Mouse (Mus musculus) ES-E14 (cell line): ENCODE data around the gene Gm853. TPM values are rescaled to one million over a fixed set of nuclear protein-coding genes. Genes with fewer than 3 reads are reported as not detected.

Source experiments
- DNase-seq: peaks from one replicate; pipeline ENCODE4 v3.0.0-alpha.2; 2013; ENCODE audit warnings: low read depth, low spot score
- H3K27ac ChIP-seq: 2 replicates; pipeline ENCODE4 v1.5.1; 2012; ENCODE audit warnings: low read depth, mild to moderate bottlenecking, low read length, moderate library complexity, mixed read lengths; ENCODE audit not compliant: poor library complexity, insufficient read depth, severe bottlenecking
- H3K36me3 ChIP-seq: 2 replicates; pipeline ENCODE4 v1.6.1; 2012; ENCODE audit warnings: mild to moderate bottlenecking, low read length, moderate library complexity, mixed read lengths; ENCODE audit not compliant: control insufficient read depth, poor library complexity, insufficient read depth, severe bottlenecking
- H3K4me1 ChIP-seq, 2 experiments: fragments of 150-350 bp in 1 of 2; sonication (generic) in 1 of 2; 2 replicates each; pipeline ENCODE4 v1.6.1; 2012; ENCODE audit warnings: low read length in 2 of 2, mild to moderate bottlenecking in 1 of 2, mixed read lengths in 1 of 2; ENCODE audit not compliant: control insufficient read depth in 2 of 2, insufficient read depth in 2 of 2, poor library complexity in 1 of 2
- H3K4me3 ChIP-seq, 2 experiments: fragments of 150-350 bp in 1 of 2; sonication (generic) in 1 of 2; 2 replicates each; pipeline ENCODE4 v1.5.1; 2012; ENCODE audit warnings: low read length in 2 of 2, low read depth in 1 of 2, mild to moderate bottlenecking in 1 of 2, mixed read lengths in 1 of 2; ENCODE audit not compliant: insufficient read depth in 1 of 2, poor library complexity in 1 of 2, severe bottlenecking in 1 of 2
- H3K9ac ChIP-seq: 2 replicates; pipeline ENCODE4 v1.6.1; 2012; ENCODE audit warnings: low read depth, mild to moderate bottlenecking, low read length, mixed read lengths; ENCODE audit not compliant: poor library complexity, insufficient read depth, severe bottlenecking
- H3K9me3 ChIP-seq: fragments of 150-350 bp; sonication (generic); 2 replicates; pipeline ENCODE4 v1.6.1; 2012; ENCODE audit warnings: low read depth, mild to moderate bottlenecking, low read length; ENCODE audit not compliant: control insufficient read depth, insufficient read depth
- CHD2 ChIP-seq: IDR thresholded peaks from 2 replicates; pipeline ENCODE4 v1.6.1; 2014; ENCODE audit warnings: mild to moderate bottlenecking, low read depth, low read length, inconsistent platforms
- HCFC1 ChIP-seq: IDR thresholded peaks from 2 replicates; pipeline ENCODE4 v1.6.1; 2012; ENCODE audit warnings: low read length, inconsistent platforms, borderline replicate concordance; ENCODE audit not compliant: insufficient read depth
- MAFK ChIP-seq: IDR thresholded peaks from 2 replicates; pipeline ENCODE4 v1.6.1; 2014; ENCODE audit warnings: mild to moderate bottlenecking, low read depth, low read length, inconsistent platforms; ENCODE audit not compliant: insufficient read depth
- ZC3H11A ChIP-seq: IDR thresholded peaks from 2 replicates; pipeline ENCODE4 v1.6.1; 2012; ENCODE audit warnings: low read depth, mild to moderate bottlenecking, inconsistent platforms, low read length, borderline replicate concordance
- ZNF384 ChIP-seq: IDR thresholded peaks from 2 replicates; pipeline ENCODE4 v1.6.1; 2012; ENCODE audit warnings: low read depth, low read length, inconsistent platforms
- in situ Hi-C, 2 experiments: fragments of 600-800 bp; cut with MboI; formaldehyde crosslinking; loops; one replicate each; pipeline ENCODE4 v1.15.1; 2025; ENCODE audit warnings: low sequenced_read_pairs in 2 of 2, inconsistent platforms in 1 of 2; ENCODE audit not compliant: unreplicated experiment in 2 of 2
- total RNA-seq: library from RNA; depleted of rRNA; stranded (reverse); fragments of 300-350 nt; gene quantifications from 2 replicates; pipeline ENCODE4 v1.2.3, GENCODE M21; 2012

Gene Gm853
- total RNA-seq, 1 experiment, result 0.09 TPM

- TF ChIP-seq ZC3H11A (peak; percentile 72), ZNF384 (no peak), MAFK (no peak)
- Histone ChIP-seq H3K9ac (peak overlapping the region; percentile 51), H3K36me3 (no peaks in the 10 kb centered on the region), H3K4me1 (peaks cover 0 to 10% of the 10 kb centered on the region in 2 experiments; a peak in 2 of 4 replicates), H3K4me3 (peak overlapping the region; percentile 34 to 40; a peak in 2 of 4 replicates), H3K27ac (no peak overlapping the region), H3K9me3 (no peaks in the 10 kb centered on the region)
- peak; percentile 91 for DNase-seq
- in situ Hi-C loops, result no loop called here
Measured at GRCm38 (mm10) chr4:130198694-130199670, 23.2 kb downstream of the Gm853 start.

DNA sequence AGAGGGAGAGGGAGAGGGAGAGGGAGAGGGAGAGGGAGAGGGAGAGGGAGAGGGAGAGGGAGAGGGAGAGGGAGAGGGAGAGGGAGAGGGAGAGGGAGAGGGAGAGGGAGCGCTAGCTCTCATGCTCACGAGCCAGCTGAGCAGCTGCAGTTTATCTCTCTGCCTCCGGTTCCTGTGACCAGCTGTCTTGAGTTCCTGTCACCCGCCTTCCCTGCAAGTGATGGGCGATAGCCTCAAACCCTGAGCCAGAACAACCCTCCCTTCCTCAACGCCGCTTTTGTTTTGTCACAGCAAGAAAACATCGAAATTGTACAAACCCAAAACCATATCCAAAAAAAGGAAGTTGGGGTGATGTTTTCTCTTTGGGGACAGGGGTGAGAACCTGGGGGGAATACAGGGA, 25.7 kb downstream of the Gm853 start:
- no peak for DNase-seq
- in situ Hi-C loops, result no loop called here
- H3K9me3 ChIP-seq, result no peaks in the 10 kb centered on the region
- H3K36me3 ChIP-seq, result no peaks in the 10 kb centered on the region
- peaks cover 0 to 10% of the 10 kb centered on the region in 2 experiments; a peak in 2 of 4 replicates for H3K4me1 ChIP-seq
- H3K4me3 ChIP-seq, result no peak overlapping the region
- TF ChIP-seq HCFC1, result no peak
- TF ChIP-seq MAFK, result no peak
- TF ChIP-seq ZNF384, result no peak
- H3K27ac ChIP-seq, result no peak overlapping the region
- no peak overlapping the region for H3K9ac ChIP-seq

GRCm38 (mm10) chr4:130195924-130196323, 26.3 kb downstream of the Gm853 start:
- Histone ChIP-seq H3K27ac (no peak overlapping the region; the same call in 1 of the 2 replicates), H3K36me3 (no peaks in the 10 kb centered on the region), H3K4me1 (peaks cover 0 to 10% of the 10 kb centered on the region in 2 experiments; a peak in 2 of 4 replicates), H3K9ac (no peak overlapping the region), H3K9me3 (no peaks in the 10 kb centered on the region), H3K4me3 (peak overlapping the region; percentile 47 to 49)
- in situ Hi-C loops, result no loop called here
- TF ChIP-seq ZNF384, result no peak
- no peak for TF ChIP-seq HCFC1
- TF ChIP-seq MAFK, result no peak
- TF ChIP-seq CHD2, result no peak
- no peak for TF ChIP-seq ZC3H11A
- DNase-seq, result no peak

- H3K9ac ChIP-seq, result no peak overlapping the region
- TF ChIP-seq MAFK, result no peak
- TF ChIP-seq HCFC1, result no peak
- TF ChIP-seq ZC3H11A, result no peak
- no peak for TF ChIP-seq CHD2
- no peak for TF ChIP-seq ZNF384
- DNase-seq, result no peak
- no peak overlapping the region for H3K27ac ChIP-seq
- in situ Hi-C loops, result no loop called here
- no peak overlapping the region for H3K4me3 ChIP-seq
- peaks cover 0 to 7% of the 10 kb centered on the region in 2 experiments; a peak in 2 of 4 replicates for H3K4me1 ChIP-seq
- no peaks in the 10 kb centered on the region for H3K9me3 ChIP-seq
- H3K36me3 ChIP-seq, result no peaks in the 10 kb centered on the region
Measured at GRCm38 (mm10) chr4:130192266-130192665, 29.9 kb downstream of the Gm853 start.
